Mouse (Mus musculus) spleen, adult 2 months (tissue): ENCODE measurements around the gene Col1a2.

Source experiments
- CTCF ChIP-seq: fragments of 200-500 bp; IDR thresholded peaks from 2 replicates; pipeline ENCODE4 v1.5.1; 2011; ENCODE audit warnings: mild to moderate bottlenecking, inconsistent platforms; ENCODE audit not compliant: insufficient read depth, insufficient read length, insufficient replicate concordance; ENCODE audit errors: extremely low read depth
- POLR2A ChIP-seq: fragments of 200-500 bp; IDR thresholded peaks from 2 replicates; pipeline ENCODE4 v1.6.1; 2011; ENCODE audit warnings: low read depth, low read length, inconsistent platforms

- TF ChIP-seq CTCF (no peak), POLR2A (no peak)
Measured at GRCm38 (mm10) chr6:4506106-4506505, 1.5 kb downstream of the Col1a2 start.
